ENCODE assay signal across 23 mouse cellular contexts in genomic region chr4:140849310-140849709, GRCm38 (mm10). TPM values are rescaled to one million over a fixed set of nuclear protein-coding genes. Genes with fewer than 3 reads are reported as not detected.
A peak's percentile ranks its signal among the peaks of the same experiment; 100 is the strongest.
DNase-seq lines count a peak whose midpoint lies in the region; ATAC-seq and TF ChIP-seq lines count a peak whose summit lies in the region.
"Had no signal": no experiment of that assay in that cellular context is flagged by ENCODE, and none has a peak within 500 bp of the region (broad histone marks: within the 10 kb centered on the region; RNA-seq: fewer than 3 reads in every experiment).

No protein-coding gene starts in this region.

- no peak overlapping the region for H3K4me2 ChIP-seq in forebrain, embryonic 12.5 days
- no peak overlapping the region for H3K4me2 ChIP-seq in forebrain, postnatal 0 days (ENCODE audit: low read depth)
- no peak overlapping the region for H3K4me2 ChIP-seq in midbrain, embryonic 15.5 days
- H3K4me2 ChIP-seq: embryonic facial prominence, embryonic 12.5 days; forebrain, embryonic 13.5 days had no signal

- no peaks in the 10 kb centered on the region for H3K36me3 ChIP-seq in forebrain, embryonic 12.5 days (replicated peaks)
- H3K36me3 ChIP-seq in forebrain, postnatal 0 days (ENCODE audit: insufficient read depth), result no peaks in the 10 kb centered on the region
- H3K36me3 ChIP-seq in midbrain, embryonic 10.5 days, result no peaks in the 10 kb centered on the region
- H3K36me3 ChIP-seq in midbrain, embryonic 15.5 days (replicated peaks), result no peaks in the 10 kb centered on the region
- H3K36me3 ChIP-seq: embryonic facial prominence, embryonic 12.5 days; G1E; heart, embryonic 10.5 days had no signal

- no peak for TF ChIP-seq CTCF in forebrain, postnatal 0 days (IDR thresholded peaks at IDR 0.05; ENCODE audit: low read depth)

- peaks cover 9% of the 10 kb centered on the region; the same call in 1 of the 2 replicates for H3K27me3 ChIP-seq in forebrain, embryonic 12.5 days
- H3K27me3 ChIP-seq in forebrain, postnatal 0 days (ENCODE audit: insufficient read depth, low read length), result no peaks in the 10 kb centered on the region
- H3K27me3 ChIP-seq in midbrain, embryonic 10.5 days (ENCODE audit: low read depth, poor library complexity, severe bottlenecking), result no peaks in the 10 kb centered on the region
- H3K27me3 ChIP-seq in midbrain, embryonic 15.5 days (replicated peaks), result no peaks in the 10 kb centered on the region
- H3K27me3 ChIP-seq: embryonic facial prominence, embryonic 12.5 days; forebrain, embryonic 13.5 days had no signal

- no peak overlapping the region for H3K4me3 ChIP-seq in forebrain, embryonic 12.5 days (replicated peaks)
- H3K4me3 ChIP-seq in forebrain, postnatal 0 days (ENCODE audit: low read depth, low read length), result no peak overlapping the region
- no peak overlapping the region for H3K4me3 ChIP-seq in midbrain, embryonic 10.5 days
- H3K4me3 ChIP-seq in midbrain, embryonic 15.5 days, result no peak overlapping the region
- H3K4me3 ChIP-seq: embryonic facial prominence, embryonic 12.5 days; forebrain, embryonic 13.5 days; heart, embryonic 10.5 days had no signal

- 71% methylated on average over 11 of the region's 11 CpGs for WGBS in forebrain, embryonic 12.5 days
- WGBS in forebrain, postnatal 0 days, result 73% methylated on average over 11 of the region's 11 CpGs
- 77% methylated on average over 11 of the region's 11 CpGs for WGBS in midbrain, embryonic 10.5 days
- WGBS in midbrain, embryonic 15.5 days, result 69% methylated on average over 11 of the region's 11 CpGs

- no peak overlapping the region for H3K27ac ChIP-seq in forebrain, embryonic 12.5 days
- no peak overlapping the region for H3K27ac ChIP-seq in forebrain, postnatal 0 days (ENCODE audit: low read depth, low read length)
- peak overlapping the region; percentile 65 for H3K27ac ChIP-seq in midbrain, embryonic 10.5 days (replicated peaks)
- no peak overlapping the region for H3K27ac ChIP-seq in midbrain, embryonic 15.5 days
- H3K27ac ChIP-seq: embryonic facial prominence, embryonic 12.5 days; forebrain, embryonic 13.5 days; heart, embryonic 10.5 days had no signal

- no peaks in the 10 kb centered on the region for H3K9me3 ChIP-seq in forebrain, embryonic 12.5 days
- H3K9me3 ChIP-seq in forebrain, postnatal 0 days (ENCODE audit: low read length), result no peaks in the 10 kb centered on the region
- H3K9me3 ChIP-seq in midbrain, embryonic 10.5 days (replicated peaks), result no peaks in the 10 kb centered on the region
- H3K9me3 ChIP-seq in midbrain, embryonic 15.5 days, result no peaks in the 10 kb centered on the region
- H3K9me3 ChIP-seq: embryonic facial prominence, embryonic 12.5 days; forebrain, embryonic 13.5 days; G1E; heart, embryonic 10.5 days had no signal

- ATAC-seq in forebrain, embryonic 12.5 days (ENCODE audit: low FRiP score), result 0 out of 2 replicates have a peak, but pooled peaks have one; percentile 30
- no peak for ATAC-seq in forebrain, postnatal 0 days
- ATAC-seq in midbrain, embryonic 15.5 days (replicated peaks), result no peak
- ATAC-seq: CD4-positive, CD25-positive, alpha-beta regulatory T cell, adult 4 months; forebrain, embryonic 13.5 days; intestine, embryonic 16.5 days had no signal

- intact Hi-C loops in heart, postnatal 10 days (cut with DNase I), result no loop called here

- no peak for DNase-seq in forebrain, postnatal 0 days
- DNase-seq in midbrain, embryonic 10.5 days (ENCODE audit: low spot score), result no peak
- DNase-seq in retina, embryonic 14.5 days (ENCODE audit: low spot score), result peak; percentile 62
- DNase-seq in heart, postnatal 10 days, result no peak
- DNase-seq: adrenal gland, postnatal 10 days; cerebellum, adult 11-12 months; cerebellum, adult 9-10 months; cerebellum, postnatal 25 days; heart, adult 18-20 months; heart, postnatal 14 days; kidney, adult 8-10 months had no signal

- no peak overlapping the region for H3K9ac ChIP-seq in forebrain, embryonic 12.5 days
- no peak overlapping the region for H3K9ac ChIP-seq in forebrain, postnatal 0 days
- H3K9ac ChIP-seq in midbrain, embryonic 15.5 days, result no peak overlapping the region
- H3K9ac ChIP-seq: embryonic facial prominence, embryonic 12.5 days; forebrain, embryonic 13.5 days had no signal

- 0 out of 2 replicates have a peak, but pooled peaks cover 6% of the 10 kb centered on the region for H3K4me1 ChIP-seq in forebrain, embryonic 12.5 days
- H3K4me1 ChIP-seq in forebrain, postnatal 0 days (ENCODE audit: insufficient read depth), result no peaks in the 10 kb centered on the region
- peaks cover 29% of the 10 kb centered on the region for H3K4me1 ChIP-seq in midbrain, embryonic 10.5 days
- H3K4me1 ChIP-seq in midbrain, embryonic 15.5 days, result no peaks in the 10 kb centered on the region; the same call in 1 of the 2 replicates

RNA-seq across cellular contexts. Expression of gene Padi1, which starts 3.7 kb away (rescaled TPM):
- 0.10 TPM in 1 of 2 replicates, not detected in the other for polyA plus RNA-seq in forebrain, embryonic 12.5 days (2016; fragmentation: Nextera tagmentation; extraction: Ambion mirVana)
- 0.08 and 0.10 TPM in 2 replicates for total RNA-seq in forebrain, postnatal 0 days (2014; rRNA removed)
- 0.06 and 0.08 TPM in 2 replicates for polyA plus RNA-seq in forebrain, postnatal 0 days (2015; fragmentation: Nextera tagmentation; extraction: Ambion mirVana)
- 0.04 and 0.06 TPM in 2 replicates for polyA plus RNA-seq in midbrain, embryonic 10.5 days (2016; fragmentation: Nextera tagmentation; extraction: Ambion mirVana)
- polyA plus RNA-seq in midbrain, embryonic 15.5 days (2015; fragmentation: Nextera tagmentation; extraction: Ambion mirVana), result 0.04 TPM in 1 of 2 replicates, not detected in the other
- total RNA-seq in heart, postnatal 10 days (2021), result not detected
- total RNA-seq: adrenal gland, postnatal 10 days; adrenal gland, postnatal 4 days; gastrocnemius, postnatal 4 days; heart, postnatal 14 days had no signal
- polyA plus RNA-seq: forebrain, embryonic 13.5 days had no signal

RNA-seq across cellular contexts. Expression of gene Padi3, which starts 38.9 kb away (rescaled TPM):
- polyA plus RNA-seq in forebrain, embryonic 12.5 days (2016; fragmentation: Nextera tagmentation; extraction: Ambion mirVana), result 0.06 TPM in 1 of 2 replicates, not detected in the other
- not detected in 2 replicates for total RNA-seq in forebrain, postnatal 0 days (2014; rRNA removed)
- polyA plus RNA-seq in forebrain, postnatal 0 days (2015; fragmentation: Nextera tagmentation; extraction: Ambion mirVana), result 0.06 TPM in 1 of 2 replicates, not detected in the other
- polyA plus RNA-seq in midbrain, embryonic 10.5 days (2016; fragmentation: Nextera tagmentation; extraction: Ambion mirVana), result 0.10 and 0.15 TPM in 2 replicates
- not detected in 2 replicates for polyA plus RNA-seq in midbrain, embryonic 15.5 days (2015; fragmentation: Nextera tagmentation; extraction: Ambion mirVana)
- total RNA-seq in heart, postnatal 10 days (2021), result under 1 TPM; 0.12 TPM
- total RNA-seq: adrenal gland, postnatal 4 days had no signal
- polyA plus RNA-seq: cortical plate, adult 2 months; forebrain, embryonic 13.5 days; heart, embryonic 14.5 days had no signal

RNA-seq across cellular contexts. Expression of gene Padi2, which starts 56.8 kb away (rescaled TPM):
- 0.45 and 0.74 TPM in 2 replicates for polyA plus RNA-seq in forebrain, embryonic 12.5 days (2016; fragmentation: Nextera tagmentation; extraction: Ambion mirVana)
- 1.1 and 1.8 TPM in 2 replicates for total RNA-seq in forebrain, postnatal 0 days (2014; rRNA removed)
- polyA plus RNA-seq in forebrain, postnatal 0 days (2015; fragmentation: Nextera tagmentation; extraction: Ambion mirVana), result 1.2 and 1.3 TPM in 2 replicates
- polyA plus RNA-seq in midbrain, embryonic 10.5 days (2016; fragmentation: Nextera tagmentation; extraction: Ambion mirVana), result 0.15 and 1.4 TPM in 2 replicates
- 1.2 and 1.4 TPM in 2 replicates for polyA plus RNA-seq in midbrain, embryonic 15.5 days (2015; fragmentation: Nextera tagmentation; extraction: Ambion mirVana)
- total RNA-seq in heart, postnatal 10 days (2021), result 1 to 10 TPM in 1 of 2 experiments, under 1 TPM in 1; 0.65 to 1.1 TPM
